Mouse (Mus musculus): Measurements from ENCODE around the gene Gm32802. TPM values are rescaled to one million over a fixed set of nuclear protein-coding genes. Genes with fewer than 3 reads are reported as not detected.
A peak's percentile ranks its signal among the peaks of the same experiment; 100 is the strongest.
"Not testable (repeated sequence)": the region's sequence is repeated elsewhere in the genome, so short reads cannot be mapped to it uniquely, and the experiment has no call there.

The Gm32802 gene
- polyA plus RNA-seq (2015; fragmentation: Nextera tagmentation; extraction: Ambion mirVana), result not detected in 2 replicates

GRCm38 (mm10) chr10:118258388-118258787 is at the start of gene Gm32802:
Gene Gm32802 (plus strand): TSS chr10:118258688.
- H3K4me2 ChIP-seq; H3K9ac ChIP-seq; ATAC-seq (replicated peaks; ENCODE audit: low FRiP score); H3K4me3 ChIP-seq (replicated peaks); H3K27ac ChIP-seq; H3K27me3 ChIP-seq; H3K36me3 ChIP-seq; H3K4me1 ChIP-seq; H3K9me3 ChIP-seq (replicated peaks): not testable (repeated sequence)
- WGBS, result no CpG with 5 or more reads among the region's 13 CpGs

- WGBS, result 80% methylated on average over 4 of the region's 4 CpGs
- not testable (repeated sequence) for H3K4me3 ChIP-seq (replicated peaks); H3K27ac ChIP-seq; H3K36me3 ChIP-seq; H3K27me3 ChIP-seq; ATAC-seq (replicated peaks; ENCODE audit: low FRiP score); H3K4me1 ChIP-seq; H3K9ac ChIP-seq; H3K4me2 ChIP-seq; H3K9me3 ChIP-seq (replicated peaks)
Observed at GRCm38 (mm10) chr10:118215719-118216393, 42.6 kb upstream of the Gm32802 start.

GRCm38 (mm10) chr10:118227629-118228028 is 30.9 kb upstream of the Gm32802 start:
- H3K4me1 ChIP-seq; ATAC-seq (replicated peaks; ENCODE audit: low FRiP score); H3K27me3 ChIP-seq; H3K36me3 ChIP-seq; H3K9ac ChIP-seq; H3K4me3 ChIP-seq (replicated peaks); H3K4me2 ChIP-seq; H3K27ac ChIP-seq; H3K9me3 ChIP-seq (replicated peaks): not testable (repeated sequence)
- WGBS, result 100% methylated on average over 1 of the region's 2 CpGs

DNA sequence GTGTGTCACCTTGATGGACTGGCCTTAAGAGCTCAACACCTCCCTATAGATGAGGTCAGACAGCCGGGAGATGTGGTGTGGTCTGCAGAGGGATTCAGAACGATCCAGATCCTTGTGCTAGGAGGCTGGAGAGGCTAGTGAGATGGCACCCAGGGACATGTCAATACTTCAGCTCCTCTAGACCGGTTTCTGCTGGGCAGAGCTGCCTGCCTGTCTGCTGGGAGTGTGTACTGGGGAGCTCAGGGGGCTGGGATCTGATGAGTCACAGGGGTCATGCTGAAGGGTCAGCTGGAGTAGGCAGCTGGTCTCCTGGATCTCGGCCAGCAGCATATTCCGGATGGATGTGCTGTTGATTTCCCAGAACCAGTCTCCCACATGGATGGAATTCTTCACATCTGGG is 25.9 kb upstream of the Gm32802 start:
- not testable (repeated sequence) for H3K4me1 ChIP-seq; H3K36me3 ChIP-seq; H3K9ac ChIP-seq; H3K4me2 ChIP-seq; H3K27ac ChIP-seq; H3K4me3 ChIP-seq (replicated peaks); H3K27me3 ChIP-seq; H3K9me3 ChIP-seq (replicated peaks); ATAC-seq (replicated peaks; ENCODE audit: low FRiP score)
- 63% methylated on average over 2 of the region's 5 CpGs for WGBS

GRCm38 (mm10) chr10:118240680-118241079 is 17.8 kb upstream of the Gm32802 start, which contains the start of gene Gm32717:
Gene Gm32717 (minus strand): TSS chr10:118240780.
- not testable (repeated sequence) for H3K9ac ChIP-seq; H3K27me3 ChIP-seq; H3K4me1 ChIP-seq; H3K27ac ChIP-seq; H3K4me3 ChIP-seq (replicated peaks); H3K9me3 ChIP-seq (replicated peaks); ATAC-seq (replicated peaks; ENCODE audit: low FRiP score); H3K4me2 ChIP-seq; H3K36me3 ChIP-seq
- no CpG with 5 or more reads among the region's 13 CpGs for WGBS

DNA sequence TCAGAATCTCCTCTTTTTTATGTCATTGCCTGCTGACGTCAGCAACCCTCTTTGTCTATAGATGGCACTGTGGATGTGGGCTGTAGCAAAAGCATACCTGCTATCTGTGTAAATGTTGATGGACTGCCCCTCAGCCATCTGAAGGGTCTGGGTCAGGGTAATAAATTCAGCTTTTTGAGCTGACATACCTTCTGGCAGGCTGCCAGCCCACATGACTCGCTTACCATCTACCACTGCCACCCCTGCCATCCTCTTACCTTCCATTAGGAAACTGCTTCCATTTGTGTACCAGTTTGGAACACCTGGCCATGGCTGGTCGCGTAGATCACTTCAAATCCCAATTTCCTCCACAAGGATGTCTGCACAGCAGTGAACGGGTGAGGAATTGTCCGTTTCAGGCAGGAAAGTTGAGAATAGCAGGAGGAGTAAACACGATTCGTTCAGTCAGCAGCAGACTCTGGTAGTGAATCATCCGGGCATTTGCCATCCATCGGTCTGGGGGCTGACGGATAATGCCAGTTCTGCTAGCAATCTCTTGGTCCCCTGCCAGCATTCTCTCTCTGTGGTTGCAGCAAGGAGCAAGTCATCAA is 9.4 kb upstream of the Gm32802 start:
- not testable (repeated sequence) for H3K27ac ChIP-seq; H3K4me2 ChIP-seq; H3K4me3 ChIP-seq (replicated peaks); H3K9me3 ChIP-seq (replicated peaks); ATAC-seq (replicated peaks; ENCODE audit: low FRiP score); H3K36me3 ChIP-seq; H3K27me3 ChIP-seq; H3K4me1 ChIP-seq; H3K9ac ChIP-seq
- WGBS, result 63% methylated on average over 11 of the region's 11 CpGs

DNA sequence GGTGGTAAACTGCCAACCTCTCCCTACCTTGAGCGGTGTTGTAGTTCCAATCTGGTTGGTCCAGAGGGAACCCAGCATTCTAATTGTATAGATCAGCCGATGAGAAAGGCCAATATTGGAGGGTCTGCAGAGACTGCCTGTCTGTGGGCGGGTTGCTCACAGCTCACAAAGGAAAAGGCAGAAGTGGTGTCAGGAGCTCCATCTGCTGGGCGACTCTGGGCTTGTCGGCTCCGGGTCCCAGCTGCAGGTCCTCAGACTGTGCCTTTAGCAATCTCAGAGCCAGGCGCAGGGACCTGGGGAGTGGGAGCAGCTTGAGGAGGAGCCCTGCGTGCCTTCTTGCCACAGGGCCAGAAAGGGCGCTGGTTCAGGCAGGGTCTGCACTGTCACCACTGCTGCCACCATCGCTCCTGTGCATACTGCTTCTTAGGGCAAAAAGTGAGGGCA is 7.6 kb upstream of the Gm32802 start:
- H3K4me1 ChIP-seq, result peaks cover 3% of the 10 kb centered on the region
- H3K27ac ChIP-seq, result no peak overlapping the region
- no peak overlapping the region for H3K4me3 ChIP-seq (replicated peaks)
- no peaks in the 10 kb centered on the region for H3K27me3 ChIP-seq
- 22% methylated on average over 10 of the region's 10 CpGs for WGBS
- peak overlapping the region; percentile 45 for H3K4me2 ChIP-seq
- H3K9ac ChIP-seq, result no peak overlapping the region
- H3K36me3 ChIP-seq, result no peaks in the 10 kb centered on the region
- ATAC-seq (replicated peaks; ENCODE audit: low FRiP score), result peak; percentile 66
- no peaks in the 10 kb centered on the region for H3K9me3 ChIP-seq (replicated peaks)

DNA sequence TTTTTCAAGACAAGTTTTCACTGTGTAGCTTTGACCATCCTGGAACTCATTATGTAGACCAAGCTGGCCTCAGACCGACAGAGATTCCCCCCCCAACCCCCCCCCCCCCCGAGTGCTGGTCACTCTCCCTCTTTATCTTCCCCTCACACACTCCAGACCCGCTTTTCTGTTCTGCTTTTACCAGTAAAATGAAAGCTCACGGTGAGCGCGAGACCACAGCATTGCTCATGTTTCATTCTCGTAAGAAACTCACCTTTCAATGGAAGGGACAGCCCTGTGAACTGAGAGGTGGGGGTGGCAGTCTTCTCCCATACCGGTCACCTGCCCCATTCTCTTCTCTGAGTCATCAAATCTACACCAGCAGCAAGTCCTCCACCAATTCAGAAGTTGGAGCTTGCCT is 10.3 kb downstream of the Gm32802 start:
- H3K27me3 ChIP-seq; H3K4me3 ChIP-seq (replicated peaks); H3K27ac ChIP-seq; H3K4me2 ChIP-seq; H3K4me1 ChIP-seq; H3K9me3 ChIP-seq (replicated peaks); H3K9ac ChIP-seq; H3K36me3 ChIP-seq; ATAC-seq (replicated peaks; ENCODE audit: low FRiP score): not testable (repeated sequence)
- 100% methylated on average over 1 of the region's 8 CpGs for WGBS

DNA sequence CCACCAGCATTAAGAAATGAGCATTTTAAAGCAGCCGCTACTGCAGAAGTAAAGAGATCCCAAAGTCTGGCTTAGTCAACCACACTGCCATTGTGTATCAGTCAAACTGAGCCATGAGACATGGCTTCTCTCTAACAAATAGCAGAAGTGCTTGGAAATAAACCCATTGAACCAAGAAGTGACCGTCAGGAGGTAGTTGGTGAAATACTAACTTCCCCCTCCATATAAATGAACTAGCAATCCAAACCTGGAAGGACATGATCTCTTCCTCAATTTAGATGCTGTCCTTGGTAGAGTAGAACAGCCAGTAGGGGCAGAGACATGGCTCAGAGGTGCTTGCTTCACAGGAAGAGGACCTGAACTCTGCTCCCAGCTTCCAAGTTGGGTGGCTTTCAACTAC is 12.9 kb downstream of the Gm32802 start:
- not testable (repeated sequence) for H3K4me3 ChIP-seq (replicated peaks); ATAC-seq (replicated peaks; ENCODE audit: low FRiP score); H3K9ac ChIP-seq; H3K27me3 ChIP-seq; H3K9me3 ChIP-seq (replicated peaks); H3K4me1 ChIP-seq; H3K27ac ChIP-seq; H3K36me3 ChIP-seq; H3K4me2 ChIP-seq
- no CpG with 5 or more reads among the region's 2 CpGs for WGBS

GRCm38 (mm10) chr10:118278069-118278468 is 19.6 kb downstream of the Gm32802 start:
- not testable (repeated sequence) for ATAC-seq (replicated peaks; ENCODE audit: low FRiP score); H3K9ac ChIP-seq; H3K4me2 ChIP-seq

GRCm38 (mm10) chr10:118282565-118282964 is 24.1 kb downstream of the Gm32802 start:
- not testable (repeated sequence) for H3K4me1 ChIP-seq; H3K4me3 ChIP-seq (replicated peaks); H3K27ac ChIP-seq; H3K4me2 ChIP-seq; H3K27me3 ChIP-seq; H3K9me3 ChIP-seq (replicated peaks); H3K9ac ChIP-seq; H3K36me3 ChIP-seq; ATAC-seq (replicated peaks; ENCODE audit: low FRiP score)
- WGBS, result 75% methylated on average over 7 of the region's 7 CpGs

More at GRCm38 (mm10) chr10:118278069-118278468, 19.6 kb downstream of the Gm32802 start:
- no CpG with 5 or more reads among the region's 4 CpGs for WGBS
- not testable (repeated sequence) for H3K27ac ChIP-seq; H3K9me3 ChIP-seq (replicated peaks); H3K36me3 ChIP-seq; H3K27me3 ChIP-seq; H3K4me1 ChIP-seq; H3K4me3 ChIP-seq (replicated peaks)

GRCm38 (mm10) chr10:118283016-118283415 is 24.5 kb downstream of the Gm32802 start:
- H3K27me3 ChIP-seq; H3K27ac ChIP-seq; H3K4me3 ChIP-seq (replicated peaks); H3K9ac ChIP-seq; H3K4me1 ChIP-seq; H3K36me3 ChIP-seq; H3K9me3 ChIP-seq (replicated peaks); H3K4me2 ChIP-seq: not testable (repeated sequence)
- ATAC-seq (replicated peaks; ENCODE audit: low FRiP score), result 0 out of 2 replicates have a peak, but pooled peaks have one; percentile 22
- 72% methylated on average over 4 of the region's 5 CpGs for WGBS

GRCm38 (mm10) chr10:118294938-118295337 is 36.5 kb downstream of the Gm32802 start, which contains the start of gene Iltifb:
Gene Iltifb (minus strand): TSS chr10:118295038.
- no peak within 1 kb of the TSS for H3K4me3 ChIP-seq (replicated peaks)
- no peaks in the 10 kb centered on the region for H3K4me1 ChIP-seq
- no peak within 1 kb of the TSS for H3K27ac ChIP-seq
- no peaks in the 10 kb centered on the region for H3K27me3 ChIP-seq
- H3K36me3 ChIP-seq, result no peaks in the 10 kb centered on the region
- WGBS, result 94% methylated on average over 6 of the region's 6 CpGs
- no peaks in the 10 kb centered on the region for H3K9me3 ChIP-seq (replicated peaks)
- H3K4me2 ChIP-seq, result no peak within 1 kb of the TSS
- no peak within 1 kb of the TSS for H3K9ac ChIP-seq
- no peak for ATAC-seq (replicated peaks; ENCODE audit: low FRiP score)

Data from kidney, embryonic 15.5 days (tissue).